Mouse (Mus musculus): Measurements from ENCODE around the gene Rab5b.

GRCm38 (mm10) chr10:128673763-128674468 is 22.1 kb downstream of the Rab5b start, which contains the start of gene Suox:
- TF ChIP-seq EP300 (IDR thresholded peaks at IDR 0.05; ENCODE audit: insufficient read depth, low read depth, low read length) (peak; percentile 28; the same call in 1 of the 2 replicates), CTCF (IDR thresholded peaks at IDR 0.05) (no peak), POLR2A (IDR thresholded peaks at IDR 0.05; ENCODE audit: insufficient read depth, low read depth, low read length) (peak; percentile 62)

Measured in heart, adult 2 months (tissue).